Mouse (Mus musculus): ENCODE results near the gene Trim8.

DNA sequence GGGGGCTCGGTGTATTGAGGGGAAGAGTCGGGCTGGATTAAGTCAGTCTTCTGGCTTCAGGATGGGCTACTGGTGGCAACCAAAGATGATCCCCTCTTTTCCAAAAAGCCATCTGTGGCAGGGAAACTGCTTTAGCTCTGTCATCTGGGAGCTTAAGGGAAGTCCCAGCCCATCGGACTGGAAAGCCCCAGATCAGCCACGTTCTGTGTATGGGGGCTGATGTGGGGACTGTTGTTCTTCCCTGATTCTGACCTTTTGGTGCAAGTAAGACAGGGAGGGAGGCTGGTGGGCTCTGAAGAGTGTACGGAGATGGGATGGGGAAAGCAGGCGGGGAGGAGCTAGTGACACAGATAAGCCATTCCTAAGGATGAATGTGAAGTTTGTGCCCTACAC lies 22.6 kb downstream of the Trim8 start:
- TF ChIP-seq CTCF (IDR thresholded peaks at IDR 0.05; ENCODE audit: low read depth, low read length) (no peak), POLR2A (IDR thresholded peaks at IDR 0.05; ENCODE audit: insufficient read depth, low read length) (no peak), EP300 (IDR thresholded peaks at IDR 0.05; ENCODE audit: insufficient read depth, low read depth, low read length) (no peak)
